Mouse (Mus musculus): ENCODE data around the gene Ptcd3.
A peak's percentile ranks its signal among the peaks of the same experiment; 100 is the strongest.
"Not testable (repeated sequence)": the region's sequence is repeated elsewhere in the genome, so short reads cannot be mapped to it uniquely, and the experiment has no call there.

Ptcd3 gene

GRCm38 (mm10) chr6:71908481-71909381, at the start of gene Ptcd3, which contains the start of gene Polr1a:
Gene Ptcd3, minus strand, starts transcription at chr6:71908750.
Gene Polr1a, plus strand, starts transcription at chr6:71909053.
- DNase-seq (ENCODE audit: low spot score in 2 of 2), result peak; percentile 84 to 95

- no peak for DNase-seq (ENCODE audit: low spot score in 2 of 2)
These were observed 42.6 kb upstream of the Ptcd3 start for GRCm38 (mm10) chr6:71951192-71951591.

- peak; percentile 69 to 71 for DNase-seq (ENCODE audit: low spot score in 2 of 2)
These were observed 42.0 kb upstream of the Ptcd3 start for GRCm38 (mm10) chr6:71950592-71950991.

GRCm38 (mm10) chr6:71949721-71950120, 41.2 kb upstream of the Ptcd3 start:
- peak; percentile 22 to 74 for DNase-seq (ENCODE audit: low spot score in 2 of 2)

- DNase-seq (ENCODE audit: low spot score in 2 of 2), result no peak
These were observed 37.6 kb upstream of the Ptcd3 start for GRCm38 (mm10) chr6:71946121-71946520.

- no peak for DNase-seq (ENCODE audit: low spot score in 2 of 2)
These were observed 36.6 kb upstream of the Ptcd3 start for GRCm38 (mm10) chr6:71945101-71945500.

- DNase-seq (ENCODE audit: low spot score in 2 of 2), result no peak
These were observed 32.4 kb upstream of the Ptcd3 start for GRCm38 (mm10) chr6:71940912-71941311.

- peak in 1 of 2 experiments; percentile 26 for DNase-seq (ENCODE audit: low spot score in 2 of 2)
These were observed 27.2 kb upstream of the Ptcd3 start for GRCm38 (mm10) chr6:71935737-71936136.

- peak; percentile 69 to 72 for DNase-seq (ENCODE audit: low spot score in 2 of 2)
These were observed 25.6 kb upstream of the Ptcd3 start for GRCm38 (mm10) chr6:71934081-71934556.

- DNase-seq (ENCODE audit: low spot score in 2 of 2), result no peak
These were observed 23.8 kb upstream of the Ptcd3 start for GRCm38 (mm10) chr6:71932347-71932746.

GRCm38 (mm10) chr6:71930830-71931437, 22.4 kb upstream of the Ptcd3 start:
- no peak for DNase-seq (ENCODE audit: low spot score in 2 of 2)

GRCm38 (mm10) chr6:71930053-71930452, 21.5 kb upstream of the Ptcd3 start:
- peak; percentile 35 to 64 for DNase-seq (ENCODE audit: low spot score in 2 of 2)

GRCm38 (mm10) chr6:71927911-71928310, 19.4 kb upstream of the Ptcd3 start:
- peak in 1 of 2 experiments; percentile 40 for DNase-seq (ENCODE audit: low spot score in 2 of 2)

- DNase-seq (ENCODE audit: low spot score in 2 of 2), result not testable (repeated sequence)
These were observed 16.7 kb upstream of the Ptcd3 start for GRCm38 (mm10) chr6:71925233-71925632.

GRCm38 (mm10) chr6:71920752-71921151, 12.2 kb upstream of the Ptcd3 start:
- no peak for DNase-seq (ENCODE audit: low spot score in 2 of 2)

- DNase-seq (ENCODE audit: low spot score in 2 of 2), result peak; percentile 49 to 54
These were observed 3.3 kb upstream of the Ptcd3 start for GRCm38 (mm10) chr6:71911686-71912450.

GRCm38 (mm10) chr6:71909840-71910239, 1.3 kb upstream of the Ptcd3 start:
- no peak for DNase-seq (ENCODE audit: low spot score in 2 of 2)

GRCm38 (mm10) chr6:71909384-71909783, 834 bp upstream of the Ptcd3 start:
- no peak for DNase-seq (ENCODE audit: low spot score in 2 of 2)

- no peak for DNase-seq (ENCODE audit: low spot score in 2 of 2)
These were observed 781 bp downstream of the Ptcd3 start for GRCm38 (mm10) chr6:71907702-71908235.

GRCm38 (mm10) chr6:71893263-71893662, 15.3 kb downstream of the Ptcd3 start:
- no peak for DNase-seq (ENCODE audit: low spot score in 2 of 2)

GRCm38 (mm10) chr6:71877965-71878760, 30.4 kb downstream of the Ptcd3 start:
- no peak for DNase-seq (ENCODE audit: low spot score in 2 of 2)
